Mouse (Mus musculus): ENCODE measurements around the gene Kdm5b.

DNA sequence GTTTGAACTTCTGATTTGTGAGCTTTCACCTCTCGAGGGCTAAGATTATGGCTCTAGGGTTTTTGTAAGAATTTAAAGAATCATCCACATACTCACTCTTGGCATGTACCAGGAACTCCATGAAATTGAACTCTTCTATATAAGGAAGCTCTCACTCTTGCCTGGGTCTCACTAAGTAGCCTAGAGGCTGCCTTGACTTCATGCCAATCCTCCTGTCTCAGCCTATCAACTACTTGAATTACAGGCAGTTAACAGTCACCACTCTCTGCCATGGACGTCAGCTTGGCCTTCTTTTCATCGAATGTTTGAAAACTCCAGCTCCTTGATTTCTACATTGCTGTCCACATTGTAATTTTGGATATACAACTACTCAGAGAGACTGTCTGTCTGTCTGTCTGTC lies 7.6 kb upstream of the Kdm5b start:
- TF ChIP-seq POLR2A (IDR thresholded peaks at IDR 0.05; ENCODE audit: low read depth, low read length) = no peak
- no peak for TF ChIP-seq CTCF (IDR thresholded peaks at IDR 0.05; ENCODE audit: extremely low read depth, insufficient read length, insufficient replicate concordance, low read depth, low read length)
